Mouse (Mus musculus): ENCODE results near the gene 5330417C22Rik. TPM values are rescaled to one million over a fixed set of nuclear protein-coding genes. Genes with fewer than 3 reads are reported as not detected.
A peak's percentile ranks its signal among the peaks of the same experiment; 100 is the strongest.

The 5330417C22Rik gene
- total and polyA plus RNA-seq, 2 experiments from 2014 or later: 10.7 to 17.3 TPM

DNA sequence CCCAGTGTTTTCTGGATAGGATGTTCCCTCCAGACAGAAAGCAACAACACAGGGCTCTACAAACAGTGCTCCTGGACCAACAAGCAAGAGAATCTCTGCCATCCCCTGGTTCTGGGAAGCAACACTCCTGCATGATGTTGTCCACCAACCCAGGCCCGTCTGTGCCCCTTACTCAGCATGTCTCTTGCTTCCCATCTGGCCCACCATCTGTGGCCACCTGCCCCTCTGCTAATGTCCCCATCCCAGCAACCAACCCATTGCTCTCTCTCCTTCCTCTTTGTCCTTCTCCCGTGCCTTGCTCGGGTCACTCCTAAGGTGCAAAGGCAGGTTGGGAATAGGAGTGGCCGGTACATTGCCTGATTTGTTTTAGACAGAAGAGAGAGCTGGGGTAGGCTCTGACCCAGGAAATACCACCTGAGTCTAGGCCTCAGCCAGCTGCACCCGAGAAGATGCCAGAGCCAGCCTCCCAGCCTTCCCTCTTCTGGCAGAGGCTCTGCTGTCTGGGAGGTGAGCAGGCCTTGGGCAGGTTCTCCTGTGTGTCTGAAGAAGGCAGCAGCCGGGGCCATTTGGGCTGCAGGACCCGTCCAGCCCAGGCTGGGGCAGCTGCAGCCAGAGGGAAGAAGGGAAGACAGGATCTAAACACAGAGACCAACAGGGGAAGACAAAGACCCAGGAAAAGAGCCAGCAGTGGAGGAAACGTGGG is 126.5 kb downstream of the 5330417C22Rik start:
- H3K36me3 ChIP-seq (ENCODE audit: insufficient read depth, low read length): peaks cover 17% of the 10 kb centered on the region; the same call in 1 of the 2 replicates
- DNase-seq (ENCODE audit: low spot score) (peak; percentile 62), ATAC-seq (peak; percentile 35)
- no peak; the same call in 1 of the 2 replicates for TF ChIP-seq CTCF (IDR thresholded peaks at IDR 0.05; ENCODE audit: low read depth)
- peaks cover 47% of the 10 kb centered on the region for H3K4me1 ChIP-seq (ENCODE audit: insufficient read depth, low read length)
- H3K9ac ChIP-seq (replicated peaks; ENCODE audit: low read length): peak overlapping the region; percentile 47
- 13% methylated on average over 8 of the region's 8 CpGs for WGBS
- peak overlapping the region; percentile 89 for H3K27ac ChIP-seq
- no peaks in the 10 kb centered on the region for H3K9me3 ChIP-seq (ENCODE audit: low read length)
- peak overlapping the region; percentile 27 for H3K4me3 ChIP-seq (ENCODE audit: low read length)
- H3K4me2 ChIP-seq (ENCODE audit: low read depth, low read length): peak overlapping the region; percentile 62
- no peaks in the 10 kb centered on the region for H3K27me3 ChIP-seq (ENCODE audit: insufficient read depth, low read length)

GRCm38 (mm10) chr3:108408517-108409008 is 127.8 kb downstream of the 5330417C22Rik start:
- Histone ChIP-seq H3K4me2 (ENCODE audit: low read depth, low read length) (no peak overlapping the region), H3K9me3 (ENCODE audit: low read length) (no peaks in the 10 kb centered on the region), H3K36me3 (ENCODE audit: insufficient read depth, low read length) (peaks cover 22% of the 10 kb centered on the region), H3K27me3 (ENCODE audit: insufficient read depth, low read length) (no peaks in the 10 kb centered on the region), H3K27ac (no peak overlapping the region), H3K4me3 (ENCODE audit: low read length) (no peak overlapping the region), H3K9ac (replicated peaks; ENCODE audit: low read length) (no peak overlapping the region), H3K4me1 (ENCODE audit: insufficient read depth, low read length) (peaks cover 44% of the 10 kb centered on the region)
- DNase-seq (ENCODE audit: low spot score): no peak
- no peak for TF ChIP-seq CTCF (IDR thresholded peaks at IDR 0.05; ENCODE audit: low read depth)
- no peak for ATAC-seq
- 71% methylated on average over 8 of the region's 8 CpGs for WGBS

DNA sequence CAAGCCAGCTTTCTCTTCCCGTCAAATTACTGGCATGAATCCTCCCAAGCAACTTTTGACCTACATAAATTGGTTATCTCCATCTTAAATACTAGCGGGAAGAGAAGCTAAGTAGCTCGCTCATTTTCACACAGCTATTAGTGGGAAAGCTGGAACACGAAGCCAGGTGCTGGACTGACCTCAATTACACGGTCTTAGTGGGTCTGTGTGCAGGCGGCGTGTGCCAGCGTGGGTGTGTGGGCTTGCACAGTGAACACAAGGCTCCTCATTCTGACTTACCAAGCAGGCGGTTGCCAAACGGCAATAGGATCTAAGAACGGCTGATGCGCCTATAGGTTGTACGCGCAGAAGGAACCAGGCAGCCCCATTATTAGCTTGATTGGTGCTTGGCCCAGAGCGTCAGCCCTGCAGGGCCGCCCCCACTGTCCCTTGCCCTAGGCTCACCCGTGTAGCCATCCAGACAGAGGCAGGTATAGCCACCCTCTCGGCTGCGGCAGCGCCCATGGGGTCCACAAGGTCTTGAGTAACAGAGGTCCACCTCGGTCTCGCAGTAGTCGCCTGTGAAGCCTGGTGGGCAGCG is 129.9 kb downstream of the 5330417C22Rik start:
- no peaks in the 10 kb centered on the region for H3K27me3 ChIP-seq (ENCODE audit: insufficient read depth, low read length)
- H3K4me2 ChIP-seq (ENCODE audit: low read depth, low read length): no peak overlapping the region
- no peak for TF ChIP-seq CTCF (IDR thresholded peaks at IDR 0.05; ENCODE audit: low read depth)
- peak; percentile 44 for DNase-seq (ENCODE audit: low spot score)
- WGBS: 51% methylated on average over 24 of the region's 24 CpGs
- no peaks in the 10 kb centered on the region for H3K9me3 ChIP-seq (ENCODE audit: low read length)
- no peak overlapping the region for H3K4me3 ChIP-seq (ENCODE audit: low read length)
- H3K36me3 ChIP-seq (ENCODE audit: insufficient read depth, low read length): peaks cover 19% of the 10 kb centered on the region
- H3K27ac ChIP-seq: peak overlapping the region; percentile 41
- peaks cover 31% of the 10 kb centered on the region for H3K4me1 ChIP-seq (ENCODE audit: insufficient read depth, low read length)
- no peak for ATAC-seq
- H3K9ac ChIP-seq (replicated peaks; ENCODE audit: low read length): no peak overlapping the region

Small RNA genes within 50 kb of the gene (microRNA-seq; reads per million reads assigned to microRNA genes)
- 0 reads per million in 2 experiments for gene Gm22860

Other genes with a start within 250 kb of the 5330417C22Rik start
- gene Mybphl, start 171.6 kb downstream of the 5330417C22Rik start, total RNA-seq (2014; rRNA removed): 0.36 TPM in 1 of 2 replicates, not detected in the other
- 0.11 and 0.19 TPM in 2 replicates for gene Mybphl, start 171.6 kb downstream of the 5330417C22Rik start, polyA plus RNA-seq (2015; fragmentation: Nextera tagmentation; extraction: Ambion mirVana)
- 11.0 and 15.0 TPM in 2 replicates for gene Psrc1, start 152.7 kb downstream of the 5330417C22Rik start, total RNA-seq (2014; rRNA removed)
- gene Psrc1, start 152.7 kb downstream of the 5330417C22Rik start, polyA plus RNA-seq (2015; fragmentation: Nextera tagmentation; extraction: Ambion mirVana): 8.4 and 11.0 TPM in 2 replicates
- gene Celsr2, start 121.0 kb downstream of the 5330417C22Rik start, total RNA-seq (2014; rRNA removed): 94.8 and 95.3 TPM in 2 replicates
- gene Celsr2, start 121.0 kb downstream of the 5330417C22Rik start, polyA plus RNA-seq (2015; fragmentation: Nextera tagmentation; extraction: Ambion mirVana): 28.1 and 30.6 TPM in 2 replicates
- 122 and 137 TPM in 2 replicates for gene Sars, start 91.3 kb downstream of the 5330417C22Rik start, total RNA-seq (2014; rRNA removed)
- gene Sars, start 91.3 kb downstream of the 5330417C22Rik start, polyA plus RNA-seq (2015; fragmentation: Nextera tagmentation; extraction: Ambion mirVana): 214 and 223 TPM in 2 replicates
- gene 1700013F07Rik, start 2.4 kb downstream of the 5330417C22Rik start, total RNA-seq (2014; rRNA removed): 1.3 and 6.7 TPM in 2 replicates
- gene 1700013F07Rik, start 2.4 kb downstream of the 5330417C22Rik start, polyA plus RNA-seq (2015; fragmentation: Nextera tagmentation; extraction: Ambion mirVana): 3.1 and 3.2 TPM in 2 replicates
- 31.9 and 38.9 TPM in 2 replicates for gene Tmem167b, start 25.9 kb upstream of the 5330417C22Rik start, total RNA-seq (2014; rRNA removed)
- gene Tmem167b, start 25.9 kb upstream of the 5330417C22Rik start, polyA plus RNA-seq (2015; fragmentation: Nextera tagmentation; extraction: Ambion mirVana): 38.9 and 41.4 TPM in 2 replicates
- 7.7 and 12.4 TPM in 2 replicates for gene Taf13, start 35.2 kb upstream of the 5330417C22Rik start, total RNA-seq (2014; rRNA removed)
- gene Taf13, start 35.2 kb upstream of the 5330417C22Rik start, polyA plus RNA-seq (2015; fragmentation: Nextera tagmentation; extraction: Ambion mirVana): 38.9 and 46.7 TPM in 2 replicates
- gene Wdr47, start 54.7 kb upstream of the 5330417C22Rik start, total RNA-seq (2014; rRNA removed): 64.7 and 65.9 TPM in 2 replicates
- gene Wdr47, start 54.7 kb upstream of the 5330417C22Rik start, polyA plus RNA-seq (2015; fragmentation: Nextera tagmentation; extraction: Ambion mirVana): 65.9 and 70.5 TPM in 2 replicates
- 23.9 and 52.3 TPM in 2 replicates for gene Clcc1, start 117.4 kb upstream of the 5330417C22Rik start, total RNA-seq (2014; rRNA removed)
- 58.2 and 62.2 TPM in 2 replicates for gene Clcc1, start 117.4 kb upstream of the 5330417C22Rik start, polyA plus RNA-seq (2015; fragmentation: Nextera tagmentation; extraction: Ambion mirVana)
- 12.9 and 13.5 TPM in 2 replicates for gene Gpsm2, start 185.8 kb upstream of the 5330417C22Rik start, total RNA-seq (2014; rRNA removed)
- 16.8 and 18.0 TPM in 2 replicates for gene Gpsm2, start 185.8 kb upstream of the 5330417C22Rik start, polyA plus RNA-seq (2015; fragmentation: Nextera tagmentation; extraction: Ambion mirVana)
- not detected in 2 replicates for gene Aknad1, start 203.1 kb upstream of the 5330417C22Rik start, total RNA-seq (2014; rRNA removed)
- not detected in 2 replicates for gene Aknad1, start 203.1 kb upstream of the 5330417C22Rik start, polyA plus RNA-seq (2015; fragmentation: Nextera tagmentation; extraction: Ambion mirVana)

All from hindbrain, postnatal 0 days (tissue).